Comparison of ENCODE assay signal across 16 mouse cellular contexts in the genomic region with DNA sequence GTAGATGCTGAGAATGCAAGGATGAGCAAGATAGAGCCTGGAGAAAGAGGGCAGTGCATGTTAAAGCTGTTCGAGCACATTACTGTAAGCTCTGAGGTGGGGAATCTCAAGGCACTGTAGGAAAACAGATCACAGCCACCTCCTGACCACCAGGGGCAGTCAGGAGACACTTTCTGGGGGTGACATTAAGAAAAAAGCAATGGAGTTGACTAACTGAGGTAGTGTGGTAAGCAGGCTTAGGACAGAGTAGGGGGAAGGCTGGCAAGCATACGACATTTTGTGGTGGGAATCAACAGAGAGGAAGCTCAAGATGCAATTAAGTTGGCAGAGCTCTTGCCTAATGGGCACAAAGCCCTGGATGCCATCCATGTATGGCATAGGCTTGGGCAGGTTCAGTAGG.
DNase-seq lines count a peak whose midpoint lies in the region; ATAC-seq and TF ChIP-seq lines count a peak whose summit lies in the region.
"Had no signal": no experiment of that assay in that cellular context is flagged by ENCODE, and none has a peak within 500 bp of the region (broad histone marks: within the 10 kb centered on the region; RNA-seq: fewer than 3 reads in every experiment).

No protein-coding gene starts in this region.

- peak; percentile 49 for TF ChIP-seq CTCF in intestine, postnatal 0 days (IDR thresholded peaks at IDR 0.05; ENCODE audit: low read depth)

- H3K9ac ChIP-seq in intestine, postnatal 0 days (ENCODE audit: low read depth, low read length) = no peak overlapping the region
- H3K9ac ChIP-seq in intestine, embryonic 15.5 days = no peak overlapping the region
- H3K9ac ChIP-seq: embryonic facial prominence, embryonic 15.5 days; forebrain, embryonic 13.5 days; limb, embryonic 13.5 days had no signal

- ATAC-seq in intestine, postnatal 0 days = no peak
- no peak for ATAC-seq in intestine, embryonic 15.5 days
- ATAC-seq: forebrain, embryonic 13.5 days; intestine, embryonic 16.5 days had no signal

- no peaks in the 10 kb centered on the region for H3K4me1 ChIP-seq in intestine, postnatal 0 days (replicated peaks; ENCODE audit: control insufficient read depth, insufficient read depth, low read length)
- no peaks in the 10 kb centered on the region for H3K4me1 ChIP-seq in intestine, embryonic 15.5 days (replicated peaks)
- H3K4me1 ChIP-seq: embryonic facial prominence, embryonic 15.5 days; forebrain, embryonic 13.5 days; heart, embryonic 10.5 days; limb, embryonic 13.5 days; midbrain, embryonic 10.5 days had no signal

- no peaks in the 10 kb centered on the region for H3K27me3 ChIP-seq in intestine, postnatal 0 days (replicated peaks; ENCODE audit: control insufficient read depth, insufficient read depth, low read length)
- no peaks in the 10 kb centered on the region for H3K27me3 ChIP-seq in intestine, embryonic 15.5 days (replicated peaks)
- H3K27me3 ChIP-seq: embryonic facial prominence, embryonic 15.5 days; forebrain, embryonic 13.5 days; limb, embryonic 13.5 days had no signal

- H3K27ac ChIP-seq in intestine, postnatal 0 days (ENCODE audit: low read depth, low read length) = no peak overlapping the region
- no peak overlapping the region for H3K27ac ChIP-seq in intestine, embryonic 15.5 days
- H3K27ac ChIP-seq: embryonic facial prominence, embryonic 15.5 days; forebrain, embryonic 13.5 days; heart, embryonic 10.5 days; limb, embryonic 13.5 days; midbrain, embryonic 10.5 days had no signal

- no peak overlapping the region for H3K4me2 ChIP-seq in intestine, postnatal 0 days (replicated peaks; ENCODE audit: low read depth)
- no peak overlapping the region for H3K4me2 ChIP-seq in intestine, embryonic 15.5 days (replicated peaks)
- H3K4me2 ChIP-seq: embryonic facial prominence, embryonic 15.5 days; forebrain, embryonic 13.5 days; limb, embryonic 13.5 days had no signal

- WGBS in intestine, postnatal 0 days = 79% methylated on average over 2 of the region's 2 CpGs
- WGBS in intestine, embryonic 15.5 days = 86% methylated on average over 2 of the region's 2 CpGs

- H3K36me3 ChIP-seq in intestine, postnatal 0 days (ENCODE audit: control insufficient read depth, insufficient read depth) = no peaks in the 10 kb centered on the region
- H3K36me3 ChIP-seq in intestine, embryonic 15.5 days = no peaks in the 10 kb centered on the region
- H3K36me3 ChIP-seq: embryonic facial prominence, embryonic 15.5 days; heart, embryonic 10.5 days; limb, embryonic 13.5 days; midbrain, embryonic 10.5 days had no signal

- no peaks in the 10 kb centered on the region for H3K9me3 ChIP-seq in intestine, postnatal 0 days (ENCODE audit: control insufficient read depth)
- H3K9me3 ChIP-seq in intestine, embryonic 15.5 days = no peaks in the 10 kb centered on the region
- H3K9me3 ChIP-seq: embryonic facial prominence, embryonic 15.5 days; forebrain, embryonic 13.5 days; heart, embryonic 10.5 days; limb, embryonic 13.5 days; midbrain, embryonic 10.5 days had no signal

- intact Hi-C loops in gastrocnemius, postnatal 36 days (cut with DNase I) = no loop called here

- H3K4me3 ChIP-seq in intestine, postnatal 0 days (ENCODE audit: low read depth, low read length) = no peak overlapping the region
- H3K4me3 ChIP-seq in intestine, embryonic 15.5 days (replicated peaks) = no peak overlapping the region
- H3K4me3 ChIP-seq: embryonic facial prominence, embryonic 15.5 days; forebrain, embryonic 13.5 days; heart, embryonic 10.5 days; limb, embryonic 13.5 days; midbrain, embryonic 10.5 days had no signal

- DNase-seq in retina, postnatal 1 day = peak; percentile 21
- DNase-seq in retina, embryonic 14.5 days (ENCODE audit: low spot score) = no peak
- peak; percentile 48 for DNase-seq in ZHBTc4 (ENCODE audit: low read depth, low spot score)
- no peak for DNase-seq in ovary, postnatal 14 days (ENCODE audit: low spot score)
- DNase-seq in gastrocnemius, postnatal 36 days = no peak
- DNase-seq: adrenal gland, postnatal 14 days; heart, postnatal 4 days; layer of hippocampus, postnatal 36 days had no signal

Comparison
In these comparisons a context has a peak if more than half of its experiments do, and no peak if none do; other contexts are left out.
1. DNase-seq: peak in retina, postnatal 1 day (single experiment) and ZHBTc4 (single experiment); none in retina, embryonic 14.5 days (single experiment), ovary, postnatal 14 days (single experiment) and gastrocnemius, postnatal 36 days (0 of 2).